Mouse (Mus musculus) kidney, embryonic 15.5 days (tissue): ENCODE results near the gene Olig3. TPM values are rescaled to one million over a fixed set of nuclear protein-coding genes. Genes with fewer than 3 reads are reported as not detected.

ENCODE experiments used
- ATAC-seq: fragments of 200-750 bp; cut with Nextera tagmentation; replicated peaks from 2 replicates; pipeline ENCODE4 v1.8.0; 2017; ENCODE audit warnings: moderate TSS enrichment; ENCODE audit not compliant: low FRiP score
- H3K27ac ChIP-seq: fragments of 300-500 bp; sonication (generic); 2 replicates; pipeline ENCODE4 v1.5.1; 2015; ENCODE audit warnings: mild to moderate bottlenecking, inconsistent platforms
- H3K27me3 ChIP-seq: fragments of 300-500 bp; sonication (generic); 2 replicates; pipeline ENCODE4 v1.6.1; 2015; ENCODE audit warnings: inconsistent platforms
- H3K36me3 ChIP-seq: fragments of 300-500 bp; sonication (generic); 2 replicates; pipeline ENCODE4 v1.6.1; 2015; ENCODE audit warnings: inconsistent platforms
- H3K4me1 ChIP-seq: fragments of 300-500 bp; sonication (generic); 2 replicates; pipeline ENCODE4 v1.6.1; 2015; ENCODE audit warnings: inconsistent platforms
- H3K4me2 ChIP-seq: fragments of 300-500 bp; sonication (generic); 2 replicates; pipeline ENCODE4 v1.6.1; 2015; ENCODE audit warnings: moderate library complexity, mild to moderate bottlenecking, inconsistent platforms
- H3K4me3 ChIP-seq: fragments of 300-500 bp; sonication (generic); replicated peaks from 2 replicates; pipeline ENCODE4 v1.5.1; 2015; ENCODE audit warnings: mild to moderate bottlenecking, inconsistent platforms
- H3K9ac ChIP-seq: fragments of 300-500 bp; sonication (generic); 2 replicates; pipeline ENCODE4 v1.6.1; 2015; ENCODE audit warnings: mild to moderate bottlenecking, inconsistent platforms
- H3K9me3 ChIP-seq: fragments of 300-500 bp; sonication (generic); replicated peaks from 2 replicates; pipeline ENCODE4 v1.6.1; 2016; ENCODE audit warnings: inconsistent platforms
- WGBS: fragments of 180-500 bp; shearing (Covaris S2); methylation state at CpG from one replicate; pipeline ENCODE4 v1.1.7; 2015; ENCODE audit warnings: mixed read lengths; 5-methylcytosine and 5-hydroxymethylcytosine counted together
- polyA plus RNA-seq: library from polyadenylated mRNA; unstranded; fragments of >200 nt; fragmentation: Nextera tagmentation; extraction: Ambion mirVana; gene quantifications from 2 replicates; pipeline ENCODE4 v1.2.1, GENCODE M21; 2015

The Olig3 gene
- polyA plus RNA-seq, 1 experiment from 2014 or later, result not detected

DNA sequence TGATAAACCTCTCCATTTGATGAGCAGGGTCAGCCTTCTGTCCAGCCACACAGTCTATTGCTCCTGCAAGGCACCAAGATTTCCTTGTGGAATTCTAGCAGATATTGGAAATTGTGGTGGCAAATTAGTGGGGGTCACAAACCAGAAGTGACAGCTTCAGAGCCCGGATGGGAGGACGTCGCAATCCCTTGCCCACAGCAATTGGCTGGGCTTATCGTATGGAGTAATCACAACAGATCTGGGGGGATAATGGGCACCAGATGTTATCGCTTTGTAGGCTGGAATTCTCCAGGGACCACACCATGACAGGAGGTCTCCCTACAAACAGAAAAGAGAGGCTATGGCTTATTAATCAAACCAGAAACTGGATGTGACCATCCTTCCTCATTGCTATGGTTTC lies 44.8 kb downstream of the Olig3 start:
- Histone ChIP-seq H3K9ac (no peak overlapping the region), H3K9me3 (no peaks in the 10 kb centered on the region), H3K4me2 (no peak overlapping the region), H3K27ac (no peak overlapping the region), H3K4me3 (no peak overlapping the region), H3K36me3 (no peaks in the 10 kb centered on the region), H3K27me3 (0 out of 2 replicates have a peak, but pooled peaks cover 2% of the 10 kb centered on the region), H3K4me1 (0 out of 2 replicates have a peak, but pooled peaks cover 2% of the 10 kb centered on the region)
- no peak for ATAC-seq
- 48% methylated on average over 5 of the region's 5 CpGs for WGBS

DNA sequence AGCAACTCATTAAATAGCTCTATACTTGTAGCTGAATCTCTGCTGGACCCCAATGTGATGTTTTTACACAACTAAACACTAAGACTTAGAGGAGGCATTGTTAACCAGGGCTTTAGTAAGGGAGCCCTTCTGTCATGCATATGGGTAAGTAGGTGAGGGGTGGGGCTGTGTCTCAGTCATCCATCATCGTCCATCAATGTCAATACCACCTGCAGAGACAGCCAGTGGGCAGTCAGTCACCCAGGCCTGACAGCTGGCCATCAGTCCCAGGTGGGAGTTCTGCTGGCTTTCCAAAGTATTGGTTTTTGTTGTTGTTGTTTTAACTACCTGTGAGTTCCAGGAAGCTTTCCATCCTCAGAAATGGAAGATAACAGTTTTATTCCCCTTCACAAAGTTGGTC lies 48.1 kb downstream of the Olig3 start:
- Histone ChIP-seq H3K9ac (no peak overlapping the region), H3K27ac (no peak overlapping the region), H3K4me3 (no peak overlapping the region), H3K36me3 (no peaks in the 10 kb centered on the region), H3K4me2 (no peak overlapping the region), H3K27me3 (0 out of 2 replicates have a peak, but pooled peaks cover under 1% of the 10 kb centered on the region), H3K4me1 (no peaks in the 10 kb centered on the region), H3K9me3 (no peaks in the 10 kb centered on the region)
- ATAC-seq, result no peak
- 16% methylated on average over 1 of the region's 1 CpGs for WGBS

DNA sequence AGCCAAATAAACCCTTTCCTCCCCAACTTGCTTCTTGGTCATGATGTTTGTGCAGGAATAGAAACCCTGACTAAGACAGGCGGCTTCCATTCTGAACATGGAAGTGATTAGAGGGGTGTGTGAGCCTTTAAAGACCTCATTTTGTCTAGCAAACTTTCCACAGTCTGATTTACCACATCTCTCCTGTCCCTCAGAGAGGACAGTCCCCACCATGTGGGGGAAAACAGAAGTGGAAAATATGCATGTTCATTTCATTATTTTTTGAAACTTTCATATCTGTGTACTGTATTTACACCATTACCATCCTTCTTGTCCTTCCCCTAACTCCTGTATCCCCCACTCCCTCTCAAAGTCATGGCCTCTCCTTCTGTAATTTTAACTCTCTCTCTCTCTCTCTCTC lies 49.6 kb downstream of the Olig3 start:
- no peak overlapping the region for H3K27ac ChIP-seq
- no peak overlapping the region for H3K9ac ChIP-seq
- 77% methylated on average over 1 of the region's 1 CpGs for WGBS
- no peaks in the 10 kb centered on the region for H3K27me3 ChIP-seq
- H3K4me2 ChIP-seq, result no peak overlapping the region
- no peaks in the 10 kb centered on the region for H3K9me3 ChIP-seq
- no peaks in the 10 kb centered on the region for H3K36me3 ChIP-seq
- no peak overlapping the region for H3K4me3 ChIP-seq
- no peaks in the 10 kb centered on the region for H3K4me1 ChIP-seq
- ATAC-seq, result no peak

DNA sequence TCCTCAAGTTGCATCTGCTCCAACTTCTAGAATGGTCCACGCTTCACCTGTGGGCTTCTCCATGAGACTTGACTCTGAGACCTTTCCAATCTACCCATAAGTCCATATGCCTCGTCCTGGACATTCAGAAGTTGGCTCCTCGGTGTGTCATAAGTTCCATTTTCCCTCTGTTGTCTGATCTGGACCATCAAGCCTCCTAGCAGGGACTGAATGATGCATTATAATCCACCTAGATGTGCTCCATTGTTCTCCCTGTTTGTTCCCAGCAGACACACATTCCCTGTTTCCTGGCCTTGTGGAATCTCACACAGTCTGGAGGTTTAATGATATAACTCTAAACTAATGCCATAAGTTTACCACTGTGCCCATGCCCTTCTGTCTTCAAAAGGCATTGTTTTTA lies 50.8 kb downstream of the Olig3 start:
- no peak overlapping the region for H3K4me3 ChIP-seq
- H3K9me3 ChIP-seq, result no peaks in the 10 kb centered on the region
- ATAC-seq, result no peak
- WGBS, result 88% methylated on average over 3 of the region's 3 CpGs
- no peaks in the 10 kb centered on the region for H3K27me3 ChIP-seq
- H3K4me2 ChIP-seq, result no peak overlapping the region
- H3K36me3 ChIP-seq, result no peaks in the 10 kb centered on the region
- no peak overlapping the region for H3K27ac ChIP-seq
- no peaks in the 10 kb centered on the region for H3K4me1 ChIP-seq
- no peak overlapping the region for H3K9ac ChIP-seq

Other genes starting within 250 kb of the Olig3 start
- gene Ifngr1, start 235.4 kb downstream of the Olig3 start, polyA plus RNA-seq, result 54.0 and 58.1 TPM in 2 replicates